Mouse (Mus musculus) MEL (cell line): ENCODE measurements around the gene Rhov. TPM values are rescaled to one million over a fixed set of nuclear protein-coding genes. Genes with fewer than 3 reads are reported as not detected.
A peak's percentile ranks its signal among the peaks of the same experiment; 100 is the strongest.

Experiments
- DNase-seq: peaks from one replicate; pipeline ENCODE4 v3.0.0; 2011; ENCODE audit warnings: low read depth, low spot score
- H3K27ac ChIP-seq: 2 replicates; pipeline ENCODE4 v1.5.1; 2012; ENCODE audit warnings: low read depth, mild to moderate bottlenecking, control low read depth, low read length, moderate library complexity; ENCODE audit not compliant: control insufficient read depth
- H3K27me3 ChIP-seq, 2 experiments: fragments of 150-350 bp in 1 of 2; sonication (generic) in 1 of 2; 2 replicates each; pipeline ENCODE4 v1.6.1; 2012; ENCODE audit warnings: low read length in 2 of 2, mild to moderate bottlenecking in 2 of 2, improper control_type of control experiment in 1 of 2, moderate library complexity in 1 of 2; ENCODE audit not compliant: insufficient read depth in 2 of 2, control insufficient read depth in 1 of 2
- H3K36me3 ChIP-seq, 2 experiments: 2 replicates each; pipeline ENCODE4 v1.6.1; 2012 to 2014; ENCODE audit warnings: low read length in 2 of 2, improper control_type of control experiment in 1 of 2, inconsistent platforms in 1 of 2, mild to moderate bottlenecking in 1 of 2; ENCODE audit not compliant: insufficient read depth in 2 of 2, control insufficient read depth in 1 of 2
- H3K4me1 ChIP-seq, 2 experiments: fragments of 150-350 bp in 1 of 2; sonication (generic) in 1 of 2; 2 replicates each; pipeline ENCODE4 v1.6.1; 2012; ENCODE audit warnings: low read length in 2 of 2, improper control_type of control experiment in 1 of 2, mild to moderate bottlenecking in 1 of 2; ENCODE audit not compliant: insufficient read depth in 2 of 2, control insufficient read depth in 1 of 2
- H3K4me3 ChIP-seq, 2 experiments: fragments of 150-350 bp in 1 of 2; sonication (generic) in 1 of 2; 2 replicates each; pipeline ENCODE4 v1.5.1; 2012; ENCODE audit warnings: low read depth in 2 of 2, low read length in 2 of 2, mild to moderate bottlenecking in 2 of 2, moderate library complexity in 2 of 2, control low read depth in 1 of 2, improper control_type of control experiment in 1 of 2; ENCODE audit not compliant: control insufficient read depth in 1 of 2, insufficient read depth in 1 of 2
- H3K79me2 ChIP-seq: 2 replicates; pipeline ENCODE4 v1.6.1; 2012; ENCODE audit warnings: mild to moderate bottlenecking, low read length, moderate library complexity; ENCODE audit not compliant: control insufficient read depth, poor library complexity, insufficient read depth
- H3K9ac ChIP-seq: 2 replicates; pipeline ENCODE4 v1.6.1; 2012; ENCODE audit warnings: low read depth, mild to moderate bottlenecking, control low read depth, low read length, moderate library complexity; ENCODE audit not compliant: control insufficient read depth, poor library complexity, severe bottlenecking
- H3K9me3 ChIP-seq: fragments of 150-350 bp; sonication (generic); replicated peaks from 2 replicates; pipeline ENCODE4 v1.6.1; 2012; ENCODE audit warnings: mild to moderate bottlenecking, low read length, improper control_type of control experiment, moderate library complexity; ENCODE audit not compliant: insufficient read depth
- CHD2 ChIP-seq: IDR thresholded peaks from 2 replicates; pipeline ENCODE4 v1.6.1; 2011; ENCODE audit warnings: low read length, improper control_type of control experiment
- ELF1 ChIP-seq: IDR thresholded peaks from 2 replicates; pipeline ENCODE4 v1.6.1; 2014; ENCODE audit warnings: low read depth, mild to moderate bottlenecking, inconsistent platforms, low read length, improper control_type of control experiment, moderate library complexity
- ETS1 ChIP-seq: IDR thresholded peaks from 2 replicates; pipeline ENCODE4 v1.6.1; 2012; ENCODE audit warnings: low read depth, mild to moderate bottlenecking, inconsistent platforms, low read length, improper control_type of control experiment, moderate library complexity
- GABPA ChIP-seq: IDR thresholded peaks from 2 replicates; pipeline ENCODE4 v1.6.1; 2012; ENCODE audit warnings: low read depth, mild to moderate bottlenecking, inconsistent platforms, low read length, improper control_type of control experiment, moderate library complexity
- GATA1 ChIP-seq: IDR thresholded peaks from 2 replicates; pipeline ENCODE4 v1.6.1; 2011; ENCODE audit warnings: low read depth, low read length, improper control_type of control experiment
- NELFE ChIP-seq: IDR thresholded peaks from 2 replicates; pipeline ENCODE4 v1.6.1; 2011; ENCODE audit warnings: low read depth, low read length, improper control_type of control experiment
- RCOR1 ChIP-seq: IDR thresholded peaks from 2 replicates; pipeline ENCODE4 v1.6.1; 2012; ENCODE audit warnings: low read depth, mild to moderate bottlenecking, inconsistent platforms, low read length, improper control_type of control experiment
- USF1 ChIP-seq: IDR thresholded peaks from 2 replicates; pipeline ENCODE4 v1.6.1; 2014; ENCODE audit warnings: low read depth, mild to moderate bottlenecking, inconsistent platforms, low read length, improper control_type of control experiment, moderate library complexity
- USF2 ChIP-seq, 2 experiments: IDR thresholded peaks; 2 replicates each; pipeline ENCODE4 v1.6.1; 2011 to 2012; ENCODE audit warnings: improper control_type of control experiment in 2 of 2, low read length in 2 of 2, borderline replicate concordance in 1 of 2, inconsistent platforms in 1 of 2, low read depth in 1 of 2, mild to moderate bottlenecking in 1 of 2; ENCODE audit not compliant: insufficient read depth in 1 of 2
- ZC3H11A ChIP-seq: IDR thresholded peaks from 2 replicates; pipeline ENCODE4 v1.6.1; 2012; ENCODE audit warnings: low read depth, mild to moderate bottlenecking, inconsistent platforms, low read length, improper control_type of control experiment
- ZKSCAN1 ChIP-seq: IDR thresholded peaks from 2 replicates; pipeline ENCODE4 v1.6.1; 2012; ENCODE audit warnings: low read depth, mild to moderate bottlenecking, inconsistent platforms, low read length, improper control_type of control experiment, moderate library complexity
- polyA plus RNA-seq, 2 experiments: library from polyadenylated mRNA; stranded (reverse) in 1 of 2; unstranded in 1 of 2; fragments of >175 nt in 1 of 2; fragments of >200 nt in 1 of 2; gene quantifications; 2 replicates each; pipeline versions ENCODE4 v1.2.1 to v1.2.4; 2012; ENCODE audit warnings: low replicate concordance in 2 of 2, low read depth in 1 of 2; ENCODE audit not compliant: insufficient read length in 2 of 2, insufficient read depth in 1 of 2, missing spikeins in 1 of 2
- total RNA-seq: library from RNA; depleted of rRNA; stranded (reverse); fragments of 300-350 nt; gene quantifications from 2 replicates; pipeline ENCODE4 v1.2.3, GENCODE M21; 2012; rRNA removed

The Rhov gene
- total and polyA plus RNA-seq, 3 experiments: not detected

- TF ChIP-seq GABPA (no peak), ELF1 (no peak), ZKSCAN1 (no peak)
- Histone ChIP-seq H3K9ac (no peak within 1 kb of the TSS), H3K36me3 (peaks cover 0 to 8% of the 10 kb centered on the region in 2 experiments; a peak in 2 of 4 replicates), H3K4me3 (no peak within 1 kb of the TSS), H3K9me3 (no peaks in the 10 kb centered on the region), H3K27ac (no peak within 1 kb of the TSS), H3K27me3 (peaks cover 0 to 2% of the 10 kb centered on the region in 2 experiments; a peak in 1 of 4 replicates), H3K79me2 (no peaks in the 10 kb centered on the region), H3K4me1 (peaks cover 2 to 13% of the 10 kb centered on the region in 2 experiments; a peak in 3 of 4 replicates)
- DNase-seq: no peak
These were observed 33.7 kb downstream of the Rhov start, which contains the start of gene Spint1 for GRCm38 (mm10) chr2:119237210-119237870. Gene Spint1 (plus strand): TSS chr2:119237362.

GRCm38 (mm10) chr2:119236682-119237209, 34.3 kb downstream of the Rhov start:
- peaks cover 0 to 2% of the 10 kb centered on the region in 2 experiments; a peak in 1 of 4 replicates for H3K27me3 ChIP-seq
- H3K36me3 ChIP-seq: peaks cover 0 to 8% of the 10 kb centered on the region in 2 experiments; a peak in 2 of 4 replicates
- H3K79me2 ChIP-seq: no peaks in the 10 kb centered on the region
- H3K27ac ChIP-seq: no peak overlapping the region
- no peak overlapping the region for H3K9ac ChIP-seq
- no peak for DNase-seq
- H3K4me3 ChIP-seq: no peak overlapping the region
- H3K9me3 ChIP-seq: no peaks in the 10 kb centered on the region
- no peak for TF ChIP-seq GATA1
- TF ChIP-seq CHD2: no peak
- no peak for TF ChIP-seq RCOR1
- no peak for TF ChIP-seq USF2 (IDR thresholded peaks at IDR 0.05; ENCODE audit: borderline replicate concordance in 1 of 2, insufficient read depth in 1 of 2, low read depth in 1 of 2, low read length in 2 of 2)
- no peak for TF ChIP-seq ZC3H11A
- TF ChIP-seq NELFE: no peak
- H3K4me1 ChIP-seq: peaks cover 2 to 12% of the 10 kb centered on the region in 2 experiments; a peak in 3 of 4 replicates

GRCm38 (mm10) chr2:119229775-119230704, 41.0 kb downstream of the Rhov start, which contains the start of gene Ppp1r14d:
Gene Ppp1r14d (minus strand): TSS chr2:119229906.
- Histone ChIP-seq H3K79me2 (no peaks in the 10 kb centered on the region), H3K36me3 (no peaks in the 10 kb centered on the region), H3K27me3 (peaks cover 0 to 3% of the 10 kb centered on the region in 2 experiments; a peak in 2 of 4 replicates), H3K4me3 (no peak within 1 kb of the TSS), H3K9ac (no peak within 1 kb of the TSS), H3K9me3 (no peaks in the 10 kb centered on the region), H3K27ac (no peak within 1 kb of the TSS), H3K4me1 (no peaks in the 10 kb centered on the region)
- TF ChIP-seq USF1: peak; percentile 55
- no peak for TF ChIP-seq ETS1
- no peak for DNase-seq

Other genes with a start within 250 kb of the Rhov start
- 14.8 and 18.7 TPM in 2 replicates for gene Ccdc32, start 241.9 kb downstream of the Rhov start, total RNA-seq
- 10 to 100 TPM in 1 of 2 experiments, not detected in 1; 15.0 TPM for gene Ccdc32, start 241.9 kb downstream of the Rhov start, polyA plus RNA-seq
- 15.2 and 18.6 TPM in 2 replicates for gene Rpusd2, start 236.5 kb downstream of the Rhov start, total RNA-seq
- gene Rpusd2, start 236.5 kb downstream of the Rhov start, polyA plus RNA-seq: 10 to 100 TPM in 1 of 2 experiments, not detected in 1; 15.5 TPM
- 23.2 and 31.7 TPM in 2 replicates for gene Knl1, start 224.2 kb downstream of the Rhov start, total RNA-seq
- 100 to 1,000 TPM in 1 of 2 experiments, 10 to 100 TPM in 1; 18.6 to 160 TPM for gene Knl1, start 224.2 kb downstream of the Rhov start, polyA plus RNA-seq
- gene Rad51, start 158.5 kb downstream of the Rhov start, total RNA-seq: 23.5 and 24.3 TPM in 2 replicates
- gene Rad51, start 158.5 kb downstream of the Rhov start, polyA plus RNA-seq: 10 to 100 TPM in 1 of 2 experiments, not detected in 1; 51.8 TPM
- 44.7 and 57.4 TPM in 2 replicates for gene Rmdn3, start 114.2 kb downstream of the Rhov start, total RNA-seq
- 10 to 100 TPM in 1 of 2 experiments, not detected in 1; 52.5 TPM for gene Rmdn3, start 114.2 kb downstream of the Rhov start, polyA plus RNA-seq
- gene Gchfr, start 103.5 kb downstream of the Rhov start, total RNA-seq: not detected in 2 replicates
- not detected for gene Gchfr, start 103.5 kb downstream of the Rhov start, polyA plus RNA-seq
- gene Gm14137, start 96.8 kb downstream of the Rhov start, total RNA-seq: 0.07 TPM in 1 of 2 replicates, not detected in the other
- gene Gm14137, start 96.8 kb downstream of the Rhov start, polyA plus RNA-seq: under 1 TPM in 1 of 2 experiments, not detected in 1; 0.71 TPM
- gene Zfyve19, start 62.7 kb downstream of the Rhov start, total RNA-seq: 30.3 and 37.4 TPM in 2 replicates
- 10 to 100 TPM in 1 of 2 experiments, not detected in 1; 52.5 TPM for gene Zfyve19, start 62.7 kb downstream of the Rhov start, polyA plus RNA-seq
- gene Dnajc17, start 62.5 kb downstream of the Rhov start, total RNA-seq: 13.0 and 14.7 TPM in 2 replicates
- 10 to 100 TPM in 1 of 2 experiments, not detected in 1; 15.8 TPM for gene Dnajc17, start 62.5 kb downstream of the Rhov start, polyA plus RNA-seq
- not detected in 2 replicates for gene Ppp1r14d, start 41.4 kb downstream of the Rhov start, total RNA-seq
- gene Ppp1r14d, start 41.4 kb downstream of the Rhov start, polyA plus RNA-seq: not detected
- not detected in 2 replicates for gene Spint1, start 33.9 kb downstream of the Rhov start, total RNA-seq
- gene Spint1, start 33.9 kb downstream of the Rhov start, polyA plus RNA-seq: not detected
- gene Vps18, start 17.5 kb upstream of the Rhov start, total RNA-seq: 24.8 and 28.0 TPM in 2 replicates
- gene Vps18, start 17.5 kb upstream of the Rhov start, polyA plus RNA-seq: 10 to 100 TPM in 1 of 2 experiments, not detected in 1; 30.4 TPM
- 0.16 TPM in 1 of 2 replicates, not detected in the other for gene Dll4, start 54.5 kb upstream of the Rhov start, total RNA-seq
- under 1 TPM in 1 of 2 experiments, not detected in 1; 0.18 TPM for gene Dll4, start 54.5 kb upstream of the Rhov start, polyA plus RNA-seq
- gene Chac1, start 80.0 kb upstream of the Rhov start, total RNA-seq: 3.6 and 33.0 TPM in 2 replicates
- gene Chac1, start 80.0 kb upstream of the Rhov start, polyA plus RNA-seq: 1 to 10 TPM in 1 of 2 experiments, not detected in 1; 6.4 TPM
- gene Ino80, start 206.4 kb upstream of the Rhov start, total RNA-seq: 13.9 and 16.3 TPM in 2 replicates
- gene Ino80, start 206.4 kb upstream of the Rhov start, polyA plus RNA-seq: 10 to 100 TPM; 23.1 to 37.9 TPM